In genomic region chr9:32027962-32028361, GRCm38 (mm10) we compare ENCODE assay signal across 10 mouse cellular contexts.
A peak's percentile ranks its signal among the peaks of the same experiment; 100 is the strongest.
DNase-seq lines count a peak whose midpoint lies in the region; ATAC-seq and TF ChIP-seq lines count a peak whose summit lies in the region.
"Had no signal": no experiment of that assay in that cellular context is flagged by ENCODE, and none has a peak within 500 bp of the region (broad histone marks: within the 10 kb centered on the region; RNA-seq: fewer than 3 reads in every experiment).

No protein-coding gene starts in this region.

- H3K9ac ChIP-seq in heart, postnatal 0 days (replicated peaks; ENCODE audit: low read depth, low read length) = no peak overlapping the region
- no peak overlapping the region for H3K9ac ChIP-seq in intestine, postnatal 0 days (ENCODE audit: low read depth, low read length)
- no peak overlapping the region for H3K9ac ChIP-seq in forebrain, embryonic 11.5 days (ENCODE audit: low read length)

- no peak for ATAC-seq in heart, postnatal 0 days (ENCODE audit: insufficient read depth, low read depth)
- no peak for ATAC-seq in intestine, postnatal 0 days
- ATAC-seq in forebrain, embryonic 11.5 days (replicated peaks; ENCODE audit: low FRiP score) = no peak
- ATAC-seq: inflammation-experienced regulatory T-cells, adult 6 months had no signal

- peak overlapping the region; percentile 29; the same call in 1 of the 2 replicates for H3K4me2 ChIP-seq in heart, postnatal 0 days (ENCODE audit: low read depth, low read length)
- 0 out of 2 replicates have a peak overlapping the region, but pooled peaks have one; percentile 17 for H3K4me2 ChIP-seq in intestine, postnatal 0 days (replicated peaks; ENCODE audit: low read depth)
- H3K4me2 ChIP-seq in forebrain, embryonic 11.5 days (ENCODE audit: low read depth, low read length, severe bottlenecking) = no peak overlapping the region

- TF ChIP-seq CTCF in heart, postnatal 0 days (IDR thresholded peaks at IDR 0.05; ENCODE audit: low read depth) = no peak
- TF ChIP-seq CTCF in intestine, postnatal 0 days (IDR thresholded peaks at IDR 0.05; ENCODE audit: low read depth) = no peak

- H3K27me3 ChIP-seq in heart, postnatal 0 days (ENCODE audit: control insufficient read depth, insufficient read depth, low read length) = no peaks in the 10 kb centered on the region
- H3K27me3 ChIP-seq in intestine, postnatal 0 days (replicated peaks; ENCODE audit: control insufficient read depth, insufficient read depth, low read length) = no peaks in the 10 kb centered on the region
- H3K27me3 ChIP-seq in forebrain, embryonic 11.5 days (ENCODE audit: control insufficient read depth, insufficient read depth, low read length) = no peaks in the 10 kb centered on the region

- no peak overlapping the region for H3K27ac ChIP-seq in heart, postnatal 0 days (ENCODE audit: low read depth)
- no peak overlapping the region for H3K27ac ChIP-seq in intestine, postnatal 0 days (ENCODE audit: low read depth, low read length)
- H3K27ac ChIP-seq in forebrain, embryonic 11.5 days (ENCODE audit: low read depth, low read length) = no peak overlapping the region

- 34% methylated on average over 8 of the region's 8 CpGs for WGBS in heart, postnatal 0 days
- WGBS in intestine, postnatal 0 days = 36% methylated on average over 8 of the region's 8 CpGs
- WGBS in forebrain, embryonic 11.5 days = 36% methylated on average over 8 of the region's 8 CpGs

- H3K4me1 ChIP-seq in heart, postnatal 0 days (ENCODE audit: control insufficient read depth, insufficient read depth) = peaks cover 17% of the 10 kb centered on the region
- no peaks in the 10 kb centered on the region; the same call in 1 of the 2 replicates for H3K4me1 ChIP-seq in intestine, postnatal 0 days (replicated peaks; ENCODE audit: control insufficient read depth, insufficient read depth, low read length)
- peaks cover 3% of the 10 kb centered on the region; the same call in 1 of the 2 replicates for H3K4me1 ChIP-seq in forebrain, embryonic 11.5 days (replicated peaks; ENCODE audit: control insufficient read depth, insufficient read depth, low read length)

- TF ChIP-seq EP300 in heart, postnatal 0 days (IDR thresholded peaks at IDR 0.05; ENCODE audit: low read depth) = no peak

- no peaks in the 10 kb centered on the region for H3K9me3 ChIP-seq in heart, postnatal 0 days (replicated peaks; ENCODE audit: control insufficient read depth, low read length)
- no peaks in the 10 kb centered on the region for H3K9me3 ChIP-seq in intestine, postnatal 0 days (ENCODE audit: control insufficient read depth)
- no peaks in the 10 kb centered on the region for H3K9me3 ChIP-seq in forebrain, embryonic 11.5 days (ENCODE audit: control insufficient read depth, low read length)

- H3K4me3 ChIP-seq in heart, postnatal 0 days (ENCODE audit: low read depth, low read length) = 0 out of 2 replicates have a peak overlapping the region, but pooled peaks have one; percentile 13
- H3K4me3 ChIP-seq in intestine, postnatal 0 days (ENCODE audit: low read depth, low read length) = no peak overlapping the region
- H3K4me3 ChIP-seq in forebrain, embryonic 11.5 days (ENCODE audit: low read depth, low read length) = no peak overlapping the region

- DNase-seq in heart, postnatal 0 days (ENCODE audit: low spot score) = no peak
- DNase-seq in heart, postnatal 36 days = no peak
- DNase-seq in NIH3T3 (ENCODE audit: low read depth) = peak; percentile 30
- peak; percentile 63 for DNase-seq in lung, postnatal 36 days
- DNase-seq in cerebellum, adult 11 months = no peak
- DNase-seq in spleen, postnatal 14 days (ENCODE audit: low spot score in 2 of 2) = no peak
- DNase-seq in forebrain, embryonic 11.5 days (ENCODE audit: low spot score) = no peak
- DNase-seq: cerebellum, adult 18-20 months had no signal

- intact Hi-C loops in heart, postnatal 36 days (cut with DNase I) = no loop called here

- H3K36me3 ChIP-seq in heart, postnatal 0 days (replicated peaks; ENCODE audit: control insufficient read depth, insufficient read depth, low read length) = no peaks in the 10 kb centered on the region
- no peaks in the 10 kb centered on the region for H3K36me3 ChIP-seq in intestine, postnatal 0 days (ENCODE audit: control insufficient read depth, insufficient read depth)
- H3K36me3 ChIP-seq in forebrain, embryonic 11.5 days (ENCODE audit: control insufficient read depth, insufficient read depth, low read length) = no peaks in the 10 kb centered on the region

Comparison
In these comparisons a context has a peak if more than half of its experiments do, and no peak if none do; other contexts are left out.
1. DNase-seq: peak in NIH3T3 (single experiment) and lung, postnatal 36 days (single experiment); none in heart, postnatal 0 days (single experiment), heart, postnatal 36 days (0 of 2), cerebellum, adult 11 months (single experiment), spleen, postnatal 14 days (0 of 2) and forebrain, embryonic 11.5 days (single experiment).